Mouse (Mus musculus) layer of hippocampus, adult 2 months (tissue): ENCODE measurements around the gene Cdk18. TPM values are rescaled to one million over a fixed set of nuclear protein-coding genes. Genes with fewer than 3 reads are reported as not detected.
A peak's percentile ranks its signal among the peaks of the same experiment; 100 is the strongest.

Experiments
- DNase-seq, 2 experiments: peaks; one replicate each; pipeline ENCODE4 v3.0.0; 2022; ENCODE audit warnings: low spot score in 2 of 2
- H3K27ac ChIP-seq: fragments of 200-600 bp; 2 replicates; pipeline ENCODE4 v1.8.1; 2022
- H3K4me3 ChIP-seq: fragments of 200-600 bp; 2 replicates; pipeline ENCODE4 v1.8.1; 2022; ENCODE audit warnings: mild to moderate bottlenecking
- CTCF ChIP-seq: fragments of 200-600 bp; conservative IDR thresholded peaks from 2 replicates; pipeline ENCODE4 v1.8.1; 2022; ENCODE audit warnings: antibody characterized with exemption, mild to moderate bottlenecking, moderate library complexity
- total RNA-seq, 2 experiments: library from RNA; stranded (reverse); gene quantifications; 2 replicates each; pipeline ENCODE4 v1.2.3; 2021

Cdk18 gene
- total RNA-seq, 2 experiments from 2014 or later: 21.7 to 23.7 TPM

DNA sequence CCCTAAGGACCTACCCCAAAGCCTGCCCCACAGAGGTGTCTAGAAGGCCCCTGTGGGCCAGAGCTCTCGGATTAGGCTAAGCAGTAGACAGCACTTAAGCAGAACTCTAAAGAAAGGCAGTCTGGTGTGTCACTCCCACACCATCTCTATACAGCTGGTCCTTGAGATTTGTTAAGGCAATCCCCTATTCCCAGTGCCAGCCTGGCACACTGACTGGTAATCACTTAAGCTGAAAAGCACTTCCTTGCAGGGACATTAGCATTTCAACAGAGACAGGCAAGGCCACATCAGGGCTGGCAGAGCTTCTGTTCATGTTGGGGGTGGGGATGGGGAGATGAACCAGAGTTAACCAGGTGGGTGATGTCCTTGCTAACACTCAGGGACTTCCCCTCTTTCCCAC, 74.5 kb downstream of the Cdk18 start:
- Histone ChIP-seq H3K4me3 (peak overlapping the region; percentile 83; the same call in 1 of the 2 replicates), H3K27ac (peak overlapping the region; percentile 88; the same call in 1 of the 2 replicates)
- no peak for TF ChIP-seq CTCF
- peak in 1 of 2 experiments; percentile 51 for DNase-seq

DNA sequence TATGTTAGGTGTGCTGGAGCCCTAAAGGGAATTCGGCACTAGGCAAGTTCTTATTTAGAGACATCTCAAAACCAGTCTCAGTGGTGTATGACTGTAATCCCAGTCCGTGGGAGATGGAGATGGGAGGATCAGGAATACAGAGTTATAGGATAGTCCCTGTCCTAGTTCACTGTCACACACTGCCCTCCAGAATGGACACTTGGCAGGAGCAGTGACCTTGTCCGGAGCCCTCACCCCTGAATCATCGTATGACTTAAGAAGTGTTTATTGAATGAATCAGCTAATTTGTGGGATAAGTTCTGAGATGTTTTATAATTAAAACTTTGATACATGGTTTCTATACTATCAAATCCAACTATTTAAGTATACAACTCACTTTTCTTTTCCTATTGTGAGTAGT, 76.4 kb downstream of the Cdk18 start:
- TF ChIP-seq CTCF: no peak
- Histone ChIP-seq H3K27ac (no peak overlapping the region), H3K4me3 (no peak overlapping the region)
- no peak for DNase-seq

Other genes starting within 250 kb of the Cdk18 start
- gene Nucks1, start 229.2 kb downstream of the Cdk18 start, total RNA-seq: 100 to 1,000 TPM; 159 to 161 TPM
- gene Slc45a3, start 176.7 kb downstream of the Cdk18 start, total RNA-seq: under 1 TPM; 0.41 to 0.64 TPM
- 10 to 100 TPM; 51.8 to 59.2 TPM for gene Elk4, start 132.1 kb downstream of the Cdk18 start, total RNA-seq
- 10 to 100 TPM; 73.9 to 77.9 TPM for gene Mfsd4a, start 71.6 kb downstream of the Cdk18 start, total RNA-seq
- under 1 TPM; 0.64 to 0.88 TPM for gene Lemd1, start 51.7 kb upstream of the Cdk18 start, total RNA-seq
- gene AC124108.1, start 51.8 kb upstream of the Cdk18 start, total RNA-seq: under 1 TPM; 0.47 to 0.61 TPM
- not detected for gene Gm10188, start 90.1 kb upstream of the Cdk18 start, total RNA-seq
- gene Klhdc8a, start 158.9 kb upstream of the Cdk18 start, total RNA-seq: 1 to 10 TPM; 4.0 to 4.3 TPM
- 1 to 10 TPM in 1 of 2 experiments, under 1 TPM in 1; 0.76 to 1.7 TPM for gene Nuak2, start 176.4 kb upstream of the Cdk18 start, total RNA-seq